Mouse (Mus musculus) myocyte (in vitro differentiated cells): Measurements from ENCODE around the gene Slc7a14.

Experiments used
- POLR2A ChIP-seq: IDR thresholded peaks from one replicate; pipeline ENCODE4 v1.6.1; 2011; ENCODE audit warnings: low read depth, mild to moderate bottlenecking, control low read depth, moderate library complexity; ENCODE audit not compliant: insufficient read length
- TCF12 ChIP-seq: IDR thresholded peaks from one replicate; pipeline ENCODE4 v1.6.1; 2011; ENCODE audit warnings: mild to moderate bottlenecking, control low read depth; ENCODE audit not compliant: poor library complexity, insufficient read depth, severe bottlenecking

DNA sequence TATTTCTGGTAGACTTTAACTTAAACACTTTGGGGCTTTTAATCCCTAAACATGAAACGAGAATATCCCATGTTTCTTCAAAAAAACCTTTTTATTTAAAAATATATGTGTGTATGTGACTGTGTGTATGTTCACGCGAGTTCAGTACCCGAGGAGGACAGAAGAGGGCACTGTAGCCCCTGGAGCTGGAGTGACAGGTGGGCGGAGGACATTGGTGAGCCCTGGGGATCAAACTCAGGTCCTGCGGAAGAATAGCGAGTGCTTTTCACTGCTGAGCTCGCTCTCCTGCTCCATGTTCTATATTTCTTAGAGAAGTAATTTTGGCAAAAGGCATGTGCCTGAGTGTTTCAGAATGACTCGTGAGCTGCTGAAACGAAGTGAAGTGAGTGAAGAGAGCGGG, 106.2 kb downstream of the Slc7a14 start:
- TF ChIP-seq TCF12: no peak
- TF ChIP-seq POLR2A: no peak
